Mouse (Mus musculus) thymus, postnatal 0 days (tissue): Measurements from ENCODE around the gene Unc79. TPM values are rescaled to one million over a fixed set of nuclear protein-coding genes. Genes with fewer than 3 reads are reported as not detected.

Source experiments
- DNase-seq: peaks from one replicate; pipeline ENCODE4 v3.0.0-alpha.2; 2015; ENCODE audit warnings: low spot score
- microRNA-seq: library from miRNA; unstranded; fragments of <30 nt; microRNA quantifications from one replicate; pipeline ENCODE4, GENCODE M21; 2016; ENCODE audit warnings: borderline number of aligned reads
- polyA plus RNA-seq: library from polyadenylated mRNA; unstranded; fragments of >200 nt; fragmentation: Nextera tagmentation; extraction: Ambion mirVana; gene quantifications from 2 replicates; pipeline ENCODE4 v1.2.1, GENCODE M21; 2015

Gene Unc79
- polyA plus RNA-seq, 1 experiment from 2014 or later, result 1.7 TPM

GRCm38 (mm10) chr12:103202592-103203544 lies 254.2 kb downstream of the Unc79 start:
- no peak for DNase-seq

GRCm38 (mm10) chr12:103205561-103205960 lies 256.9 kb downstream of the Unc79 start:
- no peak for DNase-seq

- no peak for DNase-seq
Measured at GRCm38 (mm10) chr12:103209581-103209980, 260.9 kb downstream of the Unc79 start.

- no peak for DNase-seq
Measured at GRCm38 (mm10) chr12:103211078-103211477, 262.4 kb downstream of the Unc79 start.

- DNase-seq, result no peak
Measured at GRCm38 (mm10) chr12:103213591-103213990, 264.9 kb downstream of the Unc79 start.

- no peak for DNase-seq
Measured at GRCm38 (mm10) chr12:103214270-103214669, 265.6 kb downstream of the Unc79 start.

- DNase-seq, result no peak
Measured at GRCm38 (mm10) chr12:103214797-103215196, 266.1 kb downstream of the Unc79 start.

- no peak for DNase-seq
Measured at GRCm38 (mm10) chr12:103215877-103216610, 267.4 kb downstream of the Unc79 start.

GRCm38 (mm10) chr12:103223671-103224070 lies 275.0 kb downstream of the Unc79 start:
- no peak for DNase-seq

GRCm38 (mm10) chr12:103226121-103226520 lies 277.5 kb downstream of the Unc79 start:
- DNase-seq, result no peak

- DNase-seq, result no peak
Measured at GRCm38 (mm10) chr12:103229058-103229457, 280.4 kb downstream of the Unc79 start.

Small RNA genes lying within 50 kb of the gene (microRNA-seq; reads per million reads assigned to microRNA genes)
- gene Gm44324, result not detected

Other genes with a start within 250 kb of the Unc79 start
- 18.6 and 19.9 TPM in 2 replicates for gene Itpk1, start 243.9 kb upstream of the Unc79 start, polyA plus RNA-seq
- 15.3 and 16.1 TPM in 2 replicates for gene Moap1, start 205.2 kb upstream of the Unc79 start, polyA plus RNA-seq
- 18.6 and 20.5 TPM in 2 replicates for gene Tmem251, start 205.1 kb upstream of the Unc79 start, polyA plus RNA-seq
- not detected in 2 replicates for gene Gm28051, start 191.1 kb upstream of the Unc79 start, polyA plus RNA-seq
- 28.4 and 31.8 TPM in 2 replicates for gene Gon7, start 191.1 kb upstream of the Unc79 start, polyA plus RNA-seq
- 35.4 and 39.9 TPM in 2 replicates for gene Ubr7, start 190.9 kb upstream of the Unc79 start, polyA plus RNA-seq
- 19.0 and 19.3 TPM in 2 replicates for gene Gm20604, start 190.2 kb upstream of the Unc79 start, polyA plus RNA-seq
- 11.0 and 12.9 TPM in 2 replicates for gene Btbd7, start 70.4 kb upstream of the Unc79 start, polyA plus RNA-seq
- not detected in 2 replicates for gene Cox8c, start 49.5 kb upstream of the Unc79 start, polyA plus RNA-seq